Mouse (Mus musculus): ENCODE measurements around the gene Ccnl1. TPM values are rescaled to one million over a fixed set of nuclear protein-coding genes. Genes with fewer than 3 reads are reported as not detected.

The Ccnl1 gene
- 49.7 and 56.3 TPM in 2 replicates for polyA plus RNA-seq (2012; rRNA removed; ENCODE audit: low replicate concordance)

DNA sequence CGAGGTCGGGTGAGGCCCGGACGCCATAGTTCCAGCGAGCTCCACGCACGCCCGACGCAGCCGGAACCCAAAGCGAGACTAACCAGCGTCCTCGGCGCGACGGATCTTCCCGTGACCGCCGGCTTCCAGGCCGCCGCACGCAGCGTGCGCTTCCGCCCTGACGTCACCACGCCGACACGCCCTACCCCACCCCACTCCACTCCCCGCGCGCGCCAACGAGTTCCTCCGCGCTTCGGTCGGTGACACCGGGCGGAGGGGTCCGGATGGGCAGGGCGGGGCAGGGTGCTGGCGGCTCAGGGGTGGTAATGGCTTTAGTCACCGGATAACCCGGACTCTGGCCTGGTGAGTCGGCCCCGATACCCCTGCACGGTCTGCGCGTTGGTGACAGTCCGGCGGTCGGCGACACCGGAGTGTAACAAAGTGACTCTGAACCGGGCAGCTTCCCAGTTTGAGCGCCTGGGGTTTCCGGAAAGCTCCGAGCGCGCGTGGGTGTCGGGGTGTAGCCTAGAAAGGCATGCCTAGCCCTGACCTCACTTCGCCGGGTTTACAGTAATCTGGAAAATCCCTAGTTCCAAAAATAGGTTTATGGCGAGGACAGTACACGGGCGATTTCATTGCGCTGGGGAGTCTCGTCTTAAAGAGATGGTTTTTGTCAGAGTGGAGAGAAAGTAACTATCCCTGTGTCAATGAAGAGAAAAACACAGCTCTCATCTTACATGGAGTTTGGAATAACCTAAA lies at the start of gene Ccnl1:
Gene Ccnl1 (minus strand): TSS at position 148 of the 738 bp plus-strand sequence.

Measured in duodenum, adult 2 months (tissue).